Mouse (Mus musculus) Patski (cell line): ENCODE measurements around the gene Rere. TPM values are rescaled to one million over a fixed set of nuclear protein-coding genes. Genes with fewer than 3 reads are reported as not detected.

Source experiments
- ATAC-seq: fragments of 100-300 bp; one replicate; pipeline ENCODE4 v1.8.0; 2021
- CTCF ChIA-PET: fragments of 350-600 bp; sonication (Branson Sonifier 250); formaldehyde crosslinking; loops from one replicate; lab custom pipeline; 2022; ENCODE audit warnings: inconsistent platforms; lab: Charles Lee
- POLR2A ChIA-PET: fragments of 350-600 bp; sonication (Branson Sonifier 250); formaldehyde crosslinking; loops from one replicate; lab custom pipeline; 2022; ENCODE audit warnings: antibody characterized with exemption, inconsistent platforms; lab: Charles Lee
- DNase-seq: peaks from one replicate; pipeline ENCODE4 v3.0.0-alpha.2; 2011; ENCODE audit warnings: low read depth, low spot score
- H3K27me3 ChIP-seq: fragments of 371-371 bp; one replicate; pipeline ENCODE4 v1.5.1; 2021
- CTCF ChIP-seq: fragments of 100-300 bp; IDR thresholded peaks from one replicate; pipeline ENCODE4 v1.5.1; 2021
- in situ Hi-C: fragments of 300-500 bp; cut with MboI; formaldehyde crosslinking; loops from 3 replicates; pipeline ENCODE4 v1.11.1; 2018; ENCODE audit warnings: low pct_unique_long_range_greater_than_20kb, mixed read lengths
- polyA plus RNA-seq: library from polyadenylated mRNA; unstranded; gene quantifications from one replicate; pipeline ENCODE4 v1.2.3, GENCODE M21; 2021

Rere gene
- polyA plus RNA-seq, 1 experiment from 2014 or later = 155 TPM

DNA sequence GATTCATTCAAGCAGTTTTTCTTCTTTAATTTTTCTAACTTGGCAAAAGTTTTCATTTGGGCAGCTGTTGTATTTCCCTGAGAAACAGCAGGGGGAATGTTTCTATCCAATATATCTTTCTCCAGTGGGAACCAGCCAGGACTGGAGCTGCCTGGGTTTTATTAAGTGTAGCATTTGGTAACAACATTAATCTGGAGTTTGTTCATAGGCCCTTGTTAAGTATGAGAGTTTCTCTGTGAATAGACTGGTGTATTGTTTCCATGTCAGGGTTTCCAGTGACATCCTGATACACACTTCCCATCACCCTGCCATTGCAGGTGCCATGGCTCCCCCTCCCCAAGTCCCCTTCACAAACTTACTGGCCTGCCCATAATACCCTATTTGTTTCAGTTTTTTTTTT lies 114.9 kb downstream of the Rere start:
- no peak for DNase-seq
- no peaks in the 10 kb centered on the region for H3K27me3 ChIP-seq
- POLR2A ChIA-PET = no interaction called here
- no peak for ATAC-seq
- TF ChIP-seq CTCF = no peak
- in situ Hi-C loops = no loop called here
- CTCF ChIA-PET = no interaction called here

DNA sequence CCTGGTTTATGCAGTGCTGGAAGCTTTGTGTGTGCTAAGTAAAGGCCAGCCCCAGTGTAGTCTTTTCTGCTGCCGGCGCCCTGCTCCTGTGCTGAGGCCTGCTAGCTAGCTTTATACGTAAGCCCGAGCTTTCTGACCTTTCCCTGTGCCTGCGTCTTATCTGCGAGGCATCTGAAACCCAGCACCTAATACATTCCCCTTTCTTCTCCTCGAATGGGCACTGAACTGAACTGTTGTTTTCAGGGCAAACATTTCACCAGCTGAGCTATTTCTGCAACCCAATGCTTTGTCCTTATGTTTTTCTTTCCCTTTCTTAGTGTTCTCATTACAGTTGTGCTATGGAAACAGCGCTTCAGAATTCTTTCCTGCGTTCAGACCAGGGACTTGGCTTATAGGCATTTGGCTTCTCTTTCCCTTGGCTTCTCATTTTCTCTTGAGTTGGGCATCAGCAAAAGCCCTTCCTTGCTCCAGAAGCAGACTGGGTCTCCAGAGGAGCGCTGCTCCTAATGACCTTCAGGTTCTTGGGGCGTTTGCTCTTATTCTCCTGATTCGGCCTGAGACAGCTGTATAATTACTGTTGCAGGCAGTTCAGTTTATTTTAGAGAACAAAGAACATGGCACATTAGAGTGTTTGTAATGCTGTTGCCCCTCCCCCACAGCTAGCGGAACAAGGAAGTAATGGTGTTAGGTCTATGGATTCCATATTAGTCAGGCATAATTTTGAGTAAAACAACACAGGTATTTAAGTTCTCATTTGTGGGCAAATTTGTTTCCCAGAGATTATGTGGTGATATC lies 115.6 kb downstream of the Rere start:
- H3K27me3 ChIP-seq = no peaks in the 10 kb centered on the region
- DNase-seq (no peak), ATAC-seq (no peak)
- POLR2A ChIA-PET = no interaction called here
- TF ChIP-seq CTCF = no peak
- CTCF ChIA-PET = interaction anchor here (1.2 kb wide), 1 partner anchor 10 kb away, joined by 3 read pairs; no protein-coding TSS in a partner anchor
- in situ Hi-C loops = no loop called here

DNA sequence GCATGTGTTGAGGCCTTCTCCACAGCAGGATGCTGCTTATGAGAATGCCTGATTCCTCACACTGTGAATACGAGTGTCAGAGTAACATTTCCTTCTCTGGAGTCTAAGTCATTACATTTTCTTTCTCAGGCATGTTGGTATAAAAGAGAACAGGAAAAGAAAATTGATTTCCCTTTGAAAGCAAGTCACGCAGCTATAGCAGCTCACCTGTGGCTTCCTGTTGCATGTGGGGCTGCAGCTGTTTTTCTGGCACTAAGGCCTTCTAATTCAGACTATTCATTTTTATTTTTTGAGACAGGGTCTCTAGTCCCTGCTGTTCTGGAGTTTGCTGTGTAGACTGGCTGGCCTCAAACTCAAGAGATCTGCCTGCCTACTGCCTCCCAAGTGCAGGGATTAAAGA lies 117.6 kb downstream of the Rere start:
- ChIA-PET CTCF (no interaction called here), POLR2A (interaction anchor here (1.2 kb wide), 1 partner anchor 11 kb away, joined by 3 read pairs; no protein-coding TSS in a partner anchor)
- in situ Hi-C loops = no loop called here
- H3K27me3 ChIP-seq = no peaks in the 10 kb centered on the region
- DNase-seq (no peak), ATAC-seq (no peak)
- no peak for TF ChIP-seq CTCF

DNA sequence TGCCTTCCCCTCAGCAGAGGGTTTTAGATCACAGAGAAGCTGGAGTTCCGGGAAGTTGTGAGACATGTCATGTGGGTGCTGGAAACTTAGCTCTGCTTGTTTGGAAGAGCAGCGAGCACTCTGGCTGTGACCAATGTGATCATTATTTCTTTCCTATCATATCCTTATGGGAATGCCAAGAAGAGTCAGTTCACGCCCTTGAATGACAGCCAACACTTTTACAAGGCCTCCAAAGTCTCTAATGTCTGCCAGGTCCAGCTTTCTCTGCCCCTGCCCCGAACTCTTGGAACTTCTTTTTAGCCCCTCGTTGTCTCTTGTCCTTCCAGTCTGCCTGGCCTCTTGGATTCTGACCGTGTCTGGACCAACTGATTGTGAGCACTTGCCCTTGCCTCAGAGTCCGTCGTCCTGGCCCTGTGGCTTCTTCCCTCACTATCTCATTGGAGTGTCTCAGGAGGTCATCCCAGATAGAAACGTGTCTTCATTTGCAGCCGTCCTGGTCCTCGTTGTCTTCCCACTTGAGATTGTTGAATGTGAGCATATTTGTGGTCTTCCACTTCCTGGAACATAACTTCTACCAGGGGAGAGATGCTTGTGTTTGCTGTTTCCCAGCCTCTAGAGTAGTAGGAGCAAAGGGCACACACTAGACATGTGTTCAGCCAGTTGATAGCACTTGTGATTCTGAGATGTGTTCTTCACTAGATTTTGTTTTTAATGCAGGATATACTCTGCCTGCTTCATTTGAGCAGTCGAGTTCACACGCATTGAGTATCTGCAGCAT lies 120.6 kb downstream of the Rere start:
- TF ChIP-seq CTCF = no peak
- ChIA-PET CTCF (interaction anchor here (1.2 kb wide), 1 partner anchor 12 kb away, joined by 3 read pairs; no protein-coding TSS in a partner anchor), POLR2A (no interaction called here)

DNA sequence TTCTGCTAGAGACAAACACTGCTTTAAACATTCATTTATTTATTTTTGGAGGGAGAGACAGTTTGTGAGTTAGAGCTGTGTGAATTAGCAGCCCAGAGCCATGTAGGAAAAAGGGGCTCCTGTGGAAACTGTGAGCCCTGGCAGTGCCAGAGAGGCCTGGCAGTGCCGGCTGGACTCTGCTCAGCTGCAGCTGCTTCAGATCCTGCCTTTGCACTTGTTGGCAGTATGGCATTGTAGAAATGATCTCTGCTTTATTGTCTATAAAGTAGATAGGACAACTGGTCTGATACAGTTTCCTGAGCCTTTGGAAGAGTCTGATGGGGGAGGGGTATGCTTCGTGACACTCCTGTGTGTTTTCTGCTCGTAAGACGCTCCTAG lies 121.2 kb downstream of the Rere start:
- ATAC-seq (no peak), DNase-seq (no peak)
- ChIA-PET POLR2A (no interaction called here), CTCF (interaction anchor here (1.2 kb wide), 1 partner anchor 12 kb away, joined by 3 read pairs; no protein-coding TSS in a partner anchor)
- in situ Hi-C loops = no loop called here
- no peak for TF ChIP-seq CTCF
- no peaks in the 10 kb centered on the region for H3K27me3 ChIP-seq

More for the DNA sequence above, 120.6 kb downstream of the Rere start:
- H3K27me3 ChIP-seq = no peaks in the 10 kb centered on the region
- DNase-seq (no peak), ATAC-seq (no peak)
- in situ Hi-C loops = no loop called here

DNA sequence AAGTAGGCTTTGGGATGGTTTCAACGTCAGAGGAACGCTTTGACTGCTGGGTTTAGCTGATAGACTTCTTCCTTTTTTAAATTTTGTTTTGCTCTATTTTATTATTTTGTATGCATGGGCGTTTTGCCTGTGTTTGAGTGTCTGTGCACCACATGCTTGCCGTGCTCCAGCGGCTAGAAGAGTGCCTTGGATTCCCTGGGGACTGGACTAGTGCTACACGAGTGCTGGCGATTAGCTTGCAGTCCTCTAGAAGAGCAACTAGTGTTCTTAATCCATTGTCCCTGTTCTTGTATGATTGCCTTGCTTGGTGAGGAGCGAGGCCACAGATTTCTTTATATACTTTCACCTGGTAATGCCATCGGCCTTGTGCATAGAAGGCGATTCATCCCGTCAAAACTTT lies 122.5 kb downstream of the Rere start:
- no peak for TF ChIP-seq CTCF

DNA sequence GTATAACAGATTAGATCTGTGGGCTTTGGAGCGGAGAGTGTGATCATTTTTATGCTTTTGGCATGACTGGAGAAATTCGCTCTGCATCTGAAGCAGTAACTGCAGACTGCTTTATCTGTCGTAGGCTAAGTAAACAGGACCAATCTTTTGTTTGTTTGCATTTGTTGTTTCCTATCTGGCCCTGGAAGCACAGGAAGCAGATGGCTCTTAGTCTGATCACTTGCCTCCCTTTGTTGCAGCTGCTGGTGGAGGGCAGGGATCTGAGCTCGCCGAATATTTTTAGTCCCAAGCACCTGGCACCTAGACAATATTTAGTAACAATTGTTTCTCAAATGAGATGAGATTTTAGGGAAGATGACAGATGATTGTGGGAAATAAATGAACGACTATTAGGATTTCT lies 123.1 kb downstream of the Rere start:
- DNase-seq = no peak

More for the DNA sequence above, 122.5 kb downstream of the Rere start:
- CTCF ChIA-PET = interaction anchor here (1.5 kb wide), 1 partner anchor 9 kb away, joined by 4 read pairs; no protein-coding TSS in a partner anchor
- DNase-seq (no peak), ATAC-seq (no peak)
- POLR2A ChIA-PET = no interaction called here
- in situ Hi-C loops = no loop called here
- H3K27me3 ChIP-seq = no peaks in the 10 kb centered on the region

DNA sequence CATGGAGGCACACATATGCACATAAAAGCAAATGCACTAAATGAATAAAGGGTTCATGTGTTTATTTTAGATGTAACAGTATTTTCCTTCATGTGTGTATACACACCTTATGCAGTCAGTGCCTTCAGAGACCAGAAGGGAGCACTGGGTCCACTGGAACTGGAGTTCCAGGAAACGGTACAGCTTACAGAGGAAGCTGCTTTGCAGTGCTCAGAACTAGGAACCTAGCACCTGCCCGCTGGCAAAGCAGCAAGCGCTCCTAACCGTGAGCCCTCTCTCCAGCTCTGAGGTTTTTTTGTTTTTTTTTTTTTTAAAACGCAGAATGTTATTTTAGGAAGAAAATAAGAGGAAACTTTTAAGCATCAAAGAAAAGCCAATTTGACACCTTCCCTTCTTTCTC lies 124.3 kb downstream of the Rere start:
- TF ChIP-seq CTCF = no peak
- ChIA-PET POLR2A (no interaction called here), CTCF (interaction anchor here (1.1 kb wide), 1 partner anchor 9 kb away, joined by 3 read pairs; no protein-coding TSS in a partner anchor)
- no peaks in the 10 kb centered on the region for H3K27me3 ChIP-seq
- in situ Hi-C loops = no loop called here
- no peak for DNase-seq
- no peak for ATAC-seq

More for the DNA sequence above, 123.1 kb downstream of the Rere start:
- no peak for ATAC-seq
- ChIA-PET CTCF (no interaction called here), POLR2A (no interaction called here)
- no peaks in the 10 kb centered on the region for H3K27me3 ChIP-seq
- in situ Hi-C loops = no loop called here
- TF ChIP-seq CTCF = no peak

DNA sequence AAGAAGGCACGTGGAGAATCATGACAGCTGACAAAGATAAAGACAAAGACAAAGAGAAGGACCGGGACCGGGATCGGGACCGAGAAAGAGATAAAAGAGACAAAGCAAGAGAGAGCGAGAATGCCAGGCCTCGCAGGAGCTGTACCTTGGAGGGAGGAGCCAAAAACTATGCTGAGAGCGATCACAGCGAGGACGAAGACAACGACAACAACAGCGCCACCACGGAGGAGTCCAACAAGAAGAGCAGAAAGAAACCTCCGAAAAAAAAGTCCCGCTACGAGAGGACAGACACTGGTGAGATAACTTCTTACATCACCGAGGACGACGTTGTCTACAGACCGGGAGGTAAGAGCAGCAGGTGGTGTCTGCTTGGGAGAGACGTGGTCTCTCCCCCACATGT lies 124.9 kb downstream of the Rere start:
- TF ChIP-seq CTCF = no peak
- ATAC-seq (no peak), DNase-seq (no peak)
- ChIA-PET CTCF (interaction anchor here (1.0 to 1.1 kb wide), 2 partner anchors 8 to 9 kb away, joined by 3 read pairs; no protein-coding TSS in a partner anchor), POLR2A (no interaction called here)
- no peaks in the 10 kb centered on the region for H3K27me3 ChIP-seq
- in situ Hi-C loops = no loop called here

DNA sequence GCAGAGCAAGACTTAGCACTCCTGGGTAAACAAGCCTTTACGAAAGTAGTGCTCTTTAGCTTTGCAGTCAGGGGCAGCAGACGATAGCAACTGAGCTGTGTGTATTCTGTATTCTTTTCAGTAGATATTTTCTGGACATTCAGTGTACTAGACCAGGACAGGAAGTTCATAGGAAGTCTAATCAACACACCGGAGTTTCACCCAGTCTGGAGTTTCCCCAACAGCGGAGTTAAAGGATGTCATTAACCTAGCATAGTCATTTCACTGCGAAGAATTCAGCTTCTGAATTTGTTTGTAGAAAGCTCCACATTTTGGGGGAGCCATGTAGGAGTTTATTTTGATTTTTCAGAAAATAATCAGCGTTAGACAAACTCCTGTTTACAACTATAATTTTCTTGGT lies 125.4 kb downstream of the Rere start:
- DNase-seq (no peak), ATAC-seq (no peak)
- POLR2A ChIA-PET = no interaction called here
- CTCF ChIA-PET = interaction anchor here (1.0 kb wide), 1 partner anchor 9 kb away, joined by 3 read pairs; no protein-coding TSS in a partner anchor
- H3K27me3 ChIP-seq = no peaks in the 10 kb centered on the region
- in situ Hi-C loops = no loop called here
- TF ChIP-seq CTCF = no peak
